ENCODE assay signal across 7 mouse cellular contexts in the genomic region with DNA sequence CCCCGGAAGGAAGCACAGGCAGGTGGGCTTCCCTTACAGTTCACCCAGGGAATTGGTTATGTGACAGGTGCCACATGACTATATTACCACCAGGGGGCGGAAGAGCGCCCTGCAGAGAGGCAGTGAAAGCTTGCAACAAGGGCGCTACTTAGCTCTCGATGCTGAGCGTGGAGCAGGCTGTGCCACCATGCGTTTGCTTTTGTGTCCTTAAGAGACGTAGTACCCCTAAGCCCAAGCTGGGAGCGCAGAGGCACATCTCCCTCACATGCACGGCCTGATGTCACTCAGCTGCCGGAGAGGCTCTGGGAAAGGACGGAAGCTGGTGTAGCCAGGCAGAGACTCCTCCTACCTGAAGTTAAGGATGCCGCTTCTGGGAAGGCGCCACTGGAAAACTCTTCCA. TPM values are rescaled to one million over a fixed set of nuclear protein-coding genes. Genes with fewer than 3 reads are reported as not detected.
DNase-seq lines count a peak whose midpoint lies in the region; ATAC-seq and TF ChIP-seq lines count a peak whose summit lies in the region.

No protein-coding gene starts in this region.

- no peaks in the 10 kb centered on the region for H3K27me3 ChIP-seq in intestine, embryonic 15.5 days (replicated peaks)
- no peaks in the 10 kb centered on the region for H3K27me3 ChIP-seq in midbrain, embryonic 10.5 days (ENCODE audit: low read depth, poor library complexity, severe bottlenecking)

- TF ChIP-seq CTCF in cortical plate, adult 2 months (IDR thresholded peaks at IDR 0.05; ENCODE audit: extremely low read depth, insufficient read depth, low read length): peak; percentile 92

- TF ChIP-seq POLR2A in cortical plate, adult 2 months (IDR thresholded peaks at IDR 0.05; ENCODE audit: extremely low read depth, insufficient read depth, low read length): no peak

- ATAC-seq in intestine, embryonic 15.5 days: peak; percentile 47; the same call in 1 of the 2 replicates

- no peaks in the 10 kb centered on the region for H3K36me3 ChIP-seq in intestine, embryonic 15.5 days
- no peaks in the 10 kb centered on the region for H3K36me3 ChIP-seq in midbrain, embryonic 10.5 days

- intact Hi-C loops in gastrocnemius, postnatal 14 days (cut with DNase I; ENCODE audit: low total_unique reads): loop anchor here (10.0 kb wide), 1 partner anchor 436 kb away; no protein-coding TSS in a partner anchor
- intact Hi-C loops in left cerebral cortex, postnatal 36 days (cut with DNase I): loop anchor here (5.0 kb wide), 1 partner anchor 41 kb away; no protein-coding TSS in a partner anchor

- H3K9me3 ChIP-seq in intestine, embryonic 15.5 days: no peaks in the 10 kb centered on the region
- H3K9me3 ChIP-seq in midbrain, embryonic 10.5 days (replicated peaks): no peaks in the 10 kb centered on the region

- peak; percentile 70 to 86 for DNase-seq in adrenal gland, adult (ENCODE audit: inconsistent age in 2 of 2, low spot score in 1 of 2)
- peak; percentile 49 for DNase-seq in gastrocnemius, postnatal 14 days
- peak; percentile 69 to 71 for DNase-seq in left cerebral cortex, postnatal 36 days (ENCODE audit: low spot score in 2 of 2)
- peak; percentile 79 for DNase-seq in midbrain, embryonic 10.5 days (ENCODE audit: low spot score)
- DNase-seq in right cerebral cortex, postnatal 36 days (ENCODE audit: low spot score in 2 of 2): peak; percentile 60

- peak overlapping the region; percentile 25 for H3K4me3 ChIP-seq in cortical plate, adult 2 months (ENCODE audit: insufficient read depth, low read length)
- peak overlapping the region; percentile 43 for H3K4me3 ChIP-seq in intestine, embryonic 15.5 days (replicated peaks)
- H3K4me3 ChIP-seq in midbrain, embryonic 10.5 days: peak overlapping the region; percentile 52

- no peaks in the 10 kb centered on the region for H3K4me1 ChIP-seq in cortical plate, adult 2 months (ENCODE audit: control insufficient read depth, insufficient read depth, low read length)
- H3K4me1 ChIP-seq in intestine, embryonic 15.5 days (replicated peaks): peaks cover 9% of the 10 kb centered on the region; the same call in 1 of the 2 replicates
- peaks cover 17% of the 10 kb centered on the region for H3K4me1 ChIP-seq in midbrain, embryonic 10.5 days

- H3K9ac ChIP-seq in intestine, embryonic 15.5 days: 0 out of 2 replicates have a peak overlapping the region, but pooled peaks have one; percentile 39

- WGBS in intestine, embryonic 15.5 days: 6% methylated on average over 14 of the region's 14 CpGs
- WGBS in midbrain, embryonic 10.5 days: 6% methylated on average over 14 of the region's 14 CpGs

- H3K4me2 ChIP-seq in intestine, embryonic 15.5 days (replicated peaks): peak overlapping the region; percentile 95

- no peak overlapping the region for H3K27ac ChIP-seq in cortical plate, adult 2 months (ENCODE audit: insufficient read depth, low read length)
- no peak overlapping the region for H3K27ac ChIP-seq in intestine, embryonic 15.5 days
- peak overlapping the region; percentile 73 for H3K27ac ChIP-seq in midbrain, embryonic 10.5 days (replicated peaks)

RNA-seq across cellular contexts. Expression of gene Pstpip1, which starts 28.8 kb away (rescaled TPM):
- 2.7 and 3.2 TPM in 2 replicates for polyA plus RNA-seq in cortical plate, adult 2 months (2012; rRNA removed)
- total RNA-seq in gastrocnemius, postnatal 14 days (2021): 1 to 10 TPM; 1.3 to 1.8 TPM
- 1.5 and 1.6 TPM in 2 replicates for polyA plus RNA-seq in intestine, embryonic 15.5 days (2015; fragmentation: Nextera tagmentation; extraction: Ambion mirVana)
- total RNA-seq in left cerebral cortex, postnatal 36 days (2021): 1 to 10 TPM; 1.9 to 2.6 TPM
- 0.40 and 0.52 TPM in 2 replicates for polyA plus RNA-seq in midbrain, embryonic 10.5 days (2016; fragmentation: Nextera tagmentation; extraction: Ambion mirVana)

RNA-seq across cellular contexts. Expression of gene Tspan3, which starts 46.7 kb away (rescaled TPM):
- 452 and 461 TPM in 2 replicates for polyA plus RNA-seq in cortical plate, adult 2 months (2012; rRNA removed)
- total RNA-seq in gastrocnemius, postnatal 14 days (2021): 100 to 1,000 TPM; 131 to 147 TPM
- polyA plus RNA-seq in intestine, embryonic 15.5 days (2015; fragmentation: Nextera tagmentation; extraction: Ambion mirVana): 404 and 411 TPM in 2 replicates
- total RNA-seq in left cerebral cortex, postnatal 36 days (2021): 100 to 1,000 TPM; 345 to 387 TPM
- 570 and 611 TPM in 2 replicates for polyA plus RNA-seq in midbrain, embryonic 10.5 days (2016; fragmentation: Nextera tagmentation; extraction: Ambion mirVana)
